Mouse (Mus musculus) neural tube, embryonic 15.5 days (tissue): ENCODE measurements around the gene Eif4g1. TPM values are rescaled to one million over a fixed set of nuclear protein-coding genes. Genes with fewer than 3 reads are reported as not detected.

Source experiments
- ATAC-seq: fragments of 200-750 bp; cut with Nextera tagmentation; 2 replicates; pipeline ENCODE4 v1.8.0; 2017; ENCODE audit warnings: mild to moderate bottlenecking, moderate TSS enrichment, moderate library complexity; ENCODE audit not compliant: low FRiP score
- H3K27ac ChIP-seq: fragments of 300-500 bp; sonication (generic); replicated peaks from 2 replicates; pipeline ENCODE4 v1.5.1; 2015; ENCODE audit warnings: mild to moderate bottlenecking, inconsistent platforms
- H3K27me3 ChIP-seq: fragments of 300-500 bp; sonication (generic); replicated peaks from 2 replicates; pipeline ENCODE4 v1.6.1; 2015; ENCODE audit warnings: inconsistent platforms
- H3K36me3 ChIP-seq: fragments of 300-500 bp; sonication (generic); 2 replicates; pipeline ENCODE4 v1.6.1; 2015; ENCODE audit warnings: inconsistent platforms
- H3K4me1 ChIP-seq: fragments of 300-500 bp; sonication (generic); 2 replicates; pipeline ENCODE4 v1.6.1; 2015; ENCODE audit warnings: inconsistent platforms
- H3K4me2 ChIP-seq: fragments of 300-500 bp; sonication (generic); 2 replicates; pipeline ENCODE4 v1.6.1; 2015; ENCODE audit warnings: inconsistent platforms, mild to moderate bottlenecking, moderate library complexity
- H3K4me3 ChIP-seq: fragments of 300-500 bp; sonication (generic); replicated peaks from 2 replicates; pipeline ENCODE4 v1.5.1; 2015; ENCODE audit warnings: mild to moderate bottlenecking, inconsistent platforms
- H3K9ac ChIP-seq: fragments of 300-500 bp; sonication (generic); replicated peaks from 2 replicates; pipeline ENCODE4 v1.6.1; 2015; ENCODE audit warnings: mild to moderate bottlenecking, inconsistent platforms
- H3K9me3 ChIP-seq: fragments of 300-500 bp; sonication (generic); replicated peaks from 2 replicates; pipeline ENCODE4 v1.6.1; 2016; ENCODE audit warnings: inconsistent platforms
- WGBS: fragments of 180-500 bp; shearing (Covaris S2); methylation state at CpG from one replicate; pipeline ENCODE4 v1.1.7; 2015; ENCODE audit warnings: mixed read lengths; 5-methylcytosine and 5-hydroxymethylcytosine counted together
- polyA plus RNA-seq: library from polyadenylated mRNA; unstranded; fragments of >200 nt; fragmentation: Nextera tagmentation; extraction: Ambion mirVana; gene quantifications from 2 replicates; pipeline ENCODE4 v1.2.1, GENCODE M21; 2015

Gene Eif4g1
- polyA plus RNA-seq, 1 experiment from 2014 or later = 130 TPM

DNA sequence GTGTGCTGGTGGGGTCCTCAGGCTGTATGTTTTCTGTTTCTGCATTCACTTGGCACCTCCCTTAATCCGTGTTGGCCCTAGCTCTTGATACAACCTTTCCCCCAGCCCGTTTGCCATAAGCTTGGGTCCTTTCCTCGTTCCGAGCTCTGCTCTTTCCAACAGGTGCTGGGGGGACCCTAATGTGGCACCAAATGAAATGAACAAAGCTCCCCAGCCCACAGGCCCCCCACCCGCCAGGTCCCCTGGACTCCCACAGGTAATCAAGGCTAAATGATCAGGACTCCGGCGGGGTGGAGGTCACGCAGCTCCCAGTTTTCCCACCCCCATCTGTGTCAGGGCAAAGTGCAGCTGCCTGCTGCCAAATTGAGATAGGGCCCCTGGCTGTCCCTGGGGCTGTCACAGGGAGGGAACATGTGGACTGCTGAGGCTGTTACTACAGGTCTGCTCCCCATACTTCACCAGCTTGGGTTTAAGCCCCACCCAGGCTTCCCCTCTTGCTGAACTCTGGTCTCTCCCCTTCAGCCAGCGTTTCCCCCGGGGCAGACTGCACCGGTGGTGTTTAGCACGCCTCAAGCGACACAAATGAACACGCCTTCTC is 5.7 kb downstream of the Eif4g1 start:
- Histone ChIP-seq H3K9ac (peak overlapping the region; percentile 89), H3K9me3 (no peaks in the 10 kb centered on the region), H3K27me3 (no peaks in the 10 kb centered on the region), H3K4me3 (peak overlapping the region; percentile 94), H3K36me3 (peaks cover 41% of the 10 kb centered on the region), H3K4me1 (peaks cover 26% of the 10 kb centered on the region), H3K27ac (peak overlapping the region; percentile 87), H3K4me2 (peak overlapping the region; percentile 97)
- 12% methylated on average over 14 of the region's 14 CpGs for WGBS
- ATAC-seq = no peak

- H3K36me3 ChIP-seq = peaks cover 54% of the 10 kb centered on the region
- WGBS = 93% methylated on average over 6 of the region's 6 CpGs
- no peak overlapping the region for H3K9ac ChIP-seq
- H3K27me3 ChIP-seq = no peaks in the 10 kb centered on the region
- no peak for ATAC-seq
- no peak overlapping the region for H3K27ac ChIP-seq
- 0 out of 2 replicates have a peak overlapping the region, but pooled peaks have one; percentile 97 for H3K4me2 ChIP-seq
- H3K4me1 ChIP-seq = peaks cover 26% of the 10 kb centered on the region
- H3K4me3 ChIP-seq = no peak overlapping the region
- no peaks in the 10 kb centered on the region for H3K9me3 ChIP-seq
Observed at GRCm38 (mm10) chr16:20675213-20675612, 7.1 kb downstream of the Eif4g1 start.

DNA sequence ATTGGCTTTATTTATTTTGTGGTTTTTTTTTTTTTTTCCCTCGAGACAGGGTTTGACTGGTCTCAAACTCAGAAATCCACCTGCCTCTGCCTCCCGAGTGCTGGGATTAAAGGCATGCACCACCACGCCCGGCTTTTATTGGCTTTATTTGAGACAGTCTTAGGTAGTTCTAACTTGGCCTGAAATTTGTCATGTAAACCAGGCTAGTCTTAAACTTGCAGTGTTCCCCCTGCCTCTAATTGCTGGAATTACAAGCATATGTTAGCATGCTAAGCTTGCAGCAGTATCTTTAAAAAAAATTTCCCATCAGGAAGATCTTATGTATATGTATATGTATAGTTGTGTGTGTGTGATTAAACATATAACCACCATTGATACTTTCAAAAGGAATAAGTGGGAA is 8.6 kb downstream of the Eif4g1 start:
- Histone ChIP-seq H3K4me3 (no peak overlapping the region), H3K9me3 (no peaks in the 10 kb centered on the region), H3K27ac (no peak overlapping the region), H3K36me3 (peaks cover 69% of the 10 kb centered on the region), H3K9ac (no peak overlapping the region), H3K4me2 (no peak overlapping the region), H3K27me3 (no peaks in the 10 kb centered on the region), H3K4me1 (peaks cover 26% of the 10 kb centered on the region)
- WGBS = 84% methylated on average over 4 of the region's 4 CpGs
- ATAC-seq = no peak

DNA sequence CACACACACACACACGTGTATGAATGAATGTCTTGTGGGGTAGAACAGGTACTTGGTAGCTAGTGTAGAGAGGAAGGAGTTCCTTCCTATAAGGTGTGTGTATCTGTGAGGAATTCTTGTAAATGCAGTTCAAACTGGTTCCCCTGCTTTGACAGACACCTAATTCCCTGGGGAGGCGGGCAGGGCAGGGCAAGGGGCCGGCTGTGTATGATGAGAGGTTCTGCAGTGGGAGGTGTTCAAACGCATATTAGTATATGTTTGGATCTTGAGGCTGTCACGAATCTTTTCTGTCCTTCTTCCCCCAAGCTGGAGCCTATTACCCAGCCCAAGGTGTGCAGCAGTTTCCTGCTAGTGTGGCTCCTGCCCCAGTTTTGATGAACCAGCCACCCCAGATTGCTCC is 9.3 kb downstream of the Eif4g1 start:
- H3K27ac ChIP-seq = no peak overlapping the region
- peaks cover 76% of the 10 kb centered on the region for H3K36me3 ChIP-seq
- WGBS = 92% methylated on average over 5 of the region's 5 CpGs
- H3K9ac ChIP-seq = no peak overlapping the region
- no peak overlapping the region for H3K4me2 ChIP-seq
- no peaks in the 10 kb centered on the region for H3K9me3 ChIP-seq
- no peak overlapping the region for H3K4me3 ChIP-seq
- H3K4me1 ChIP-seq = peaks cover 21% of the 10 kb centered on the region
- ATAC-seq = no peak
- H3K27me3 ChIP-seq = no peaks in the 10 kb centered on the region

DNA sequence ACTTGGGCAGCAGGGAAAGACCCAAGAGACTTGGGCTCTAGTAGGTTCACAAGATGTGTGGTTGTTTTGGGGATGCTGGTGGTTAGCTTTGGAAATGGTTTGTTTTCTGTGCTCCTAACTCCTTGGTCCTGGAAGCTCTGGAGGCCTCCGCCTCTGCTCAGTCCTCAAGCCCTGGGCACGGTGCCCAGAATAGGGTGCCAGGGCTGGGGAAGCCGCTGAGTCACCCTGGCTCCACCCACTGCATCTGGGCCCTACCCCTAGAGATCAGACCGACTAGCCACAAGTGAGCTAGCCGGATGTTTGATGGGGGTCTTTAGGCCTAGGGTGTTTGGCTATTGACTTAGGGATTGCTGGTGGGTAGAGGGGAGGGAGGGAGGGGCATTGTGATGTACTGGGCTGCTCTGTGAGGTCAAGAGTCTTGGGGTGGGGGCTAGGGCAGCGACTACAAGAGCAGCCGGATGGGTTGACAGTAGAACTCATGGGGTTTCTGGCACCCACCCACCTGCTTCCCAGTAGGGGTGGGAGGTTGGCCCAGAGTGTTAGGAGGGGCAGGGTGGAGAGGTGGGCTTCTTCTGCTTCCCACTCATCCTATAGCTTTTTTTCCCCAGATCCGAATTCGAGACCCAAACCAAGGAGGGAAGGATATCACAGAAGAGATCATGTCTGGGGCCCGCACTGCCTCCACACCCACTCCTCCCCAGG is 10.0 kb downstream of the Eif4g1 start:
- WGBS = 76% methylated on average over 10 of the region's 10 CpGs
- Histone ChIP-seq H3K4me2 (no peak overlapping the region), H3K36me3 (peaks cover 83% of the 10 kb centered on the region), H3K4me1 (peaks cover 21% of the 10 kb centered on the region), H3K4me3 (no peak overlapping the region), H3K9me3 (no peaks in the 10 kb centered on the region), H3K27me3 (no peaks in the 10 kb centered on the region), H3K27ac (no peak overlapping the region), H3K9ac (no peak overlapping the region)
- ATAC-seq = no peak

GRCm38 (mm10) chr16:20690774-20691173 is 22.7 kb downstream of the Eif4g1 start:
- Histone ChIP-seq H3K4me2 (no peak overlapping the region), H3K9me3 (no peaks in the 10 kb centered on the region), H3K27ac (no peak overlapping the region), H3K9ac (no peak overlapping the region), H3K4me1 (peaks cover 33% of the 10 kb centered on the region), H3K4me3 (no peak overlapping the region), H3K27me3 (no peaks in the 10 kb centered on the region), H3K36me3 (peaks cover 64% of the 10 kb centered on the region)
- ATAC-seq = no peak
- 87% methylated on average over 3 of the region's 3 CpGs for WGBS

DNA sequence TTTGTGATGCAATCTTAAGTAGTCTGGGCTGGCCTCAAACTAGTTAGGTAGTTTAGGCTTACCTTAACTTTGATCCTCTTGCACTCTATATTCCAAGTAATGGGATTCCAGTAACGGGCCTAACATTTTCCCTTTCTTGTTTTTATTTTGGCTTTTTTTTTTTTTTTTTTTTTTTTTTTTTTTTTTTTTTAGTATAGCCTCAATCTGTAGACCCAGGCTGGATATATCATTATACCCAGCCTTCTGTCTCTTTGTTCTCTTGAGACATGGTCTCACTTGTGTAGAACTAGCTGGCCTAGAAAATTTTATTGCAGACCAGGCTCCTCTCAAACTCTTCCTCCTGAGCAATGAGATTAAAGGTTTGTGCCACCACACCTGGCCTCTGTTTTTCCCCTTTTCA is 23.5 kb downstream of the Eif4g1 start:
- Histone ChIP-seq H3K27me3 (no peaks in the 10 kb centered on the region), H3K36me3 (peaks cover 55% of the 10 kb centered on the region), H3K4me2 (no peak overlapping the region), H3K9me3 (no peaks in the 10 kb centered on the region), H3K9ac (no peak overlapping the region), H3K27ac (no peak overlapping the region), H3K4me1 (peaks cover 41% of the 10 kb centered on the region), H3K4me3 (no peak overlapping the region)
- ATAC-seq = no peak
- 88% methylated on average over 1 of the region's 1 CpGs for WGBS

DNA sequence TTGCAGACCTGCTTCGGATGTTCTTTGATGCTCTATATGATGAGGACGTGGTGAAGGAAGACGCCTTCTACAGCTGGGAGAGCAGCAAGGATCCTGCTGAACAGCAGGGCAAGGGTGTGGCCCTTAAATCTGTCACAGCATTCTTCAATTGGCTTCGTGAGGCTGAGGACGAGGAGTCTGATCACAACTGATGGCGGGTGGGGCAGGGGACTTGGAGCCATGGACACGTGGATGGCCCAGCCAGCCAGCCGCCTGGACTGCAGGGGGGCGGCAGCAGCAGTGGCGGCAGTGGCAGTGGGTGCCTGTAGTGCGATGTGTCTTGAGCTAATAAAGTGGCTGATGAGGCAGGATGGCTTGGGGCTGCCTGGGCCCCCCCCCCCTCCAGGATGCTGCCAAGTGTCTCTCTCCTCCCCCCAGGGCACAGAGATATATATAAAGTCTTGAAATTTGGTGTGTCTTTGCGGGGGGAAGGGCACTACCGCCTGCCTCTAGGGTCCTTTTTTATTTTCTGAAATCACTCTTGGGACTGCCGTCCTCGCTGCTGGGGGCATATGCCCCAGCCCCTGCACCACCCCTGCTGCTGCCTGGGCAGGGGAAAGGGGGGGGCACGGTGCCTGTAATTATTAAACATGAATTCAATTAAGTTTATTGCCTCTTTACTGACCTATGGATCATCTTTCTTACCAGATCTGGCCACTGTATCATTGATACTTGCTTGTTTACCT is 24.3 kb downstream of the Eif4g1 start:
- H3K9me3 ChIP-seq = no peaks in the 10 kb centered on the region
- ATAC-seq = no peak
- H3K4me1 ChIP-seq = peaks cover 47% of the 10 kb centered on the region
- 31% methylated on average over 16 of the region's 16 CpGs for WGBS
- peaks cover 48% of the 10 kb centered on the region for H3K36me3 ChIP-seq
- peak overlapping the region; percentile 88 for H3K4me2 ChIP-seq
- H3K27me3 ChIP-seq = no peaks in the 10 kb centered on the region
- H3K4me3 ChIP-seq = peak overlapping the region; percentile 71
- H3K9ac ChIP-seq = peak overlapping the region; percentile 82
- peak overlapping the region; percentile 98 for H3K27ac ChIP-seq

- H3K27me3 ChIP-seq = no peaks in the 10 kb centered on the region
- peaks cover 40% of the 10 kb centered on the region for H3K36me3 ChIP-seq
- peak within 1 kb of the TSS; percentile 71 for H3K4me3 ChIP-seq
- peak within 1 kb of the TSS; percentile 82 for H3K9ac ChIP-seq
- H3K4me1 ChIP-seq = peaks cover 48% of the 10 kb centered on the region
- under 1% methylated on average over 37 of the region's 37 CpGs for WGBS
- H3K9me3 ChIP-seq = no peaks in the 10 kb centered on the region
- H3K27ac ChIP-seq = peak within 1 kb of the TSS; percentile 98
- ATAC-seq = peak; percentile 94
- peak within 1 kb of the TSS; percentile 88 for H3K4me2 ChIP-seq
Observed at GRCm38 (mm10) chr16:20693111-20693701, 25.1 kb downstream of the Eif4g1 start, which contains the start of gene Fam131a. Gene Fam131a, plus strand, starts transcription at chr16:20693241.

DNA sequence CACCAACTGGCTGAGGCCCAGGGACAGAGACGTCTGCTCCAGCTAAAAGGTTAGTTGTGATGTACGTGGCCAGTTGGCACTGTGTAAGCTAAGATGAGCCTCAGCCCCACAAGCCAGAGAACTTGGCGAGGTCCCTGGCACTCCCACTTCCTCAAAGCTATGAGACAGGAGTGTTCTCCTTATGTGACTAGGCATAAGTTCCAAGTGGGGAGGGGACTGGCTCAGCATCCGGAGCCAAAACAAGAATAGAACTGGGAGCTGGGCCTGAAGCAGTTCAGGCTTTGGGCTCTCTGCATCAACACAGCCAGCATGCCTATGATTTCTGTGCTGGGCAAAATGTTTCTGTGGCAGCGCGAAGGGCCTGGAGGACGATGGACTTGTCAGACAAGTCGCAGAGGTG is 26.7 kb downstream of the Eif4g1 start:
- Histone ChIP-seq H3K9me3 (no peaks in the 10 kb centered on the region), H3K4me2 (peak overlapping the region; percentile 80), H3K27me3 (no peaks in the 10 kb centered on the region), H3K4me1 (peaks cover 48% of the 10 kb centered on the region), H3K36me3 (peaks cover 37% of the 10 kb centered on the region), H3K9ac (no peak overlapping the region), H3K27ac (peak overlapping the region; percentile 79), H3K4me3 (peak overlapping the region; percentile 46; the same call in 1 of the 2 replicates)
- no peak for ATAC-seq
- 70% methylated on average over 8 of the region's 8 CpGs for WGBS

- Histone ChIP-seq H3K4me2 (peak overlapping the region; percentile 80), H3K4me3 (peak overlapping the region; percentile 46), H3K4me1 (peaks cover 53% of the 10 kb centered on the region), H3K27ac (peak overlapping the region; percentile 79), H3K9ac (peak overlapping the region; percentile 64), H3K27me3 (no peaks in the 10 kb centered on the region), H3K9me3 (no peaks in the 10 kb centered on the region), H3K36me3 (peaks cover 33% of the 10 kb centered on the region)
- peak; percentile 75 for ATAC-seq
- 1% methylated on average over 45 of the region's 46 CpGs for WGBS
Observed at GRCm38 (mm10) chr16:20695622-20696323, 27.7 kb downstream of the Eif4g1 start.
